Mouse (Mus musculus) common myeloid progenitor, adult 5-6 weeks (primary cell): ENCODE data around the gene Eva1b. TPM values are rescaled to one million over a fixed set of nuclear protein-coding genes. Genes with fewer than 3 reads are reported as not detected.
A peak's percentile ranks its signal among the peaks of the same experiment; 100 is the strongest.

Source experiments
- ATAC-seq: replicated peaks from 2 replicates; pipeline ENCODE4 v1.8.0; 2016; ENCODE audit warnings: low read depth, mild to moderate bottlenecking, moderate TSS enrichment, inconsistent platforms; ENCODE audit not compliant: poor library complexity, severe bottlenecking
- total RNA-seq: library from RNA; stranded (forward); fragments of 200-1000, 187-1606 nt; gene quantifications from 2 replicates; pipeline ENCODE4 v1.2.3, GENCODE M21; 2017

Gene Eva1b
- total RNA-seq, 1 experiment from 2014 or later, result 1.0 TPM

- ATAC-seq, result no peak
Measured at GRCm38 (mm10) chr4:126187096-126187495, 39.6 kb downstream of the Eva1b start.

DNA sequence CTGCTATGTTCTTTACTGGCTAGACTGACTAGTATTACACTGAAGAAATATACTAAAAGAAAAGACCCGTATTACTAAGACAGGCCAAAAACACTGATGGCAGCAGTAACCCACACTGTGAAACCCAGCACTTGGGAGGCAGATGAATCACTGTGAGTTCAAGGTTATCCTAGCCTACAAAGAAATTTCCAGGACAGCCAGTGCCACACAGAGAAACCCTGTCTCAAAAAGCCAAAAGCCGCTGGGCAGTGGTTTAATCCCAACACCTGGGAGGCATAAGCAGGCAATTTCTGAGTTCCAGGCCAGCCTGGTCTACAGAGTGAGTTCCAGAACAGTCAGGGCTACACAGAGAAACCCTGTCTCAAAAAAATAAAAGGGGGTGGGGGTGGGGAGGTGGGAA is 43.1 kb downstream of the Eva1b start:
- ATAC-seq, result no peak

- no peak for ATAC-seq
Measured at GRCm38 (mm10) chr4:126194216-126194615, 46.7 kb downstream of the Eva1b start.

GRCm38 (mm10) chr4:126194916-126195315 is 47.4 kb downstream of the Eva1b start:
- ATAC-seq, result 0 out of 2 replicates have a peak, but pooled peaks have one; percentile 30

DNA sequence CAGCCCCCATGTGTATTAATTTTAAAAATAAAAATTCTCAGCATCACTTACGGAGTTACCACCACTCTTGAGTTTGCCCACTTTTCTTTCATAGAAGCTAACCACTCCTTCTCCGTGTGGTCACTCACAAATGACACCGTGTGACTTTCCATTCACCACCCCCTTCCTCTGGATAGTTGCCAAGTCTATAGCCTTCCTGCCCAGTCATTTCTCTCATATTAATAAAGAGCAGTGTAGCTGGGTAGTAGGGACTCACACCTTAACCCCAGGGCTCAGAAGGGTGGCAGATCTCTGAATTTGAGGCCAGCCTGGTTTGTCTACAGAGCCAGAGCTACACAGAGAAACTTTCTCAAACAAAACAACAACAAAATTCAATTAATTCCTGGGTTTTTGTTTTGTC is 49.9 kb downstream of the Eva1b start:
- no peak for ATAC-seq

Other genes starting within 250 kb of the Eva1b start
- 33.3 and 34.0 TPM in 2 replicates for gene Csf3r, start 123.2 kb upstream of the Eva1b start, total RNA-seq
- 62.6 and 83.8 TPM in 2 replicates for gene Mrps15, start 100.8 kb upstream of the Eva1b start, total RNA-seq
- 1.6 and 7.5 TPM in 2 replicates for gene Oscp1, start 89.2 kb upstream of the Eva1b start, total RNA-seq
- 14.9 and 15.8 TPM in 2 replicates for gene Lsm10, start 51.1 kb upstream of the Eva1b start, total RNA-seq
- 10.6 and 11.7 TPM in 2 replicates for gene Stk40, start 43.8 kb upstream of the Eva1b start, total RNA-seq
- gene Sh3d21, start 15.7 kb downstream of the Eva1b start, total RNA-seq, result not detected in 2 replicates
- 331 and 353 TPM in 2 replicates for gene Thrap3, start 55.0 kb downstream of the Eva1b start, total RNA-seq
- 13.0 and 32.3 TPM in 2 replicates for gene Map7d1, start 108.6 kb downstream of the Eva1b start, total RNA-seq
- gene Trappc3, start 114.6 kb downstream of the Eva1b start, total RNA-seq, result 55.7 and 63.9 TPM in 2 replicates
- gene Col8a2, start 139.0 kb downstream of the Eva1b start, total RNA-seq, result not detected in 2 replicates
- gene Adprhl2, start 174.0 kb downstream of the Eva1b start, total RNA-seq, result 26.0 and 28.7 TPM in 2 replicates
- not detected in 2 replicates for gene Tekt2, start 177.9 kb downstream of the Eva1b start, total RNA-seq